Mouse (Mus musculus) spleen, postnatal 4 days (tissue): ENCODE measurements around the gene Dusp14.

Experiments
- DNase-seq, 2 experiments: peaks; one replicate each; pipeline ENCODE4 v3.0.0; 2022; ENCODE audit warnings: low spot score in 2 of 2

Gene Dusp14

DNA sequence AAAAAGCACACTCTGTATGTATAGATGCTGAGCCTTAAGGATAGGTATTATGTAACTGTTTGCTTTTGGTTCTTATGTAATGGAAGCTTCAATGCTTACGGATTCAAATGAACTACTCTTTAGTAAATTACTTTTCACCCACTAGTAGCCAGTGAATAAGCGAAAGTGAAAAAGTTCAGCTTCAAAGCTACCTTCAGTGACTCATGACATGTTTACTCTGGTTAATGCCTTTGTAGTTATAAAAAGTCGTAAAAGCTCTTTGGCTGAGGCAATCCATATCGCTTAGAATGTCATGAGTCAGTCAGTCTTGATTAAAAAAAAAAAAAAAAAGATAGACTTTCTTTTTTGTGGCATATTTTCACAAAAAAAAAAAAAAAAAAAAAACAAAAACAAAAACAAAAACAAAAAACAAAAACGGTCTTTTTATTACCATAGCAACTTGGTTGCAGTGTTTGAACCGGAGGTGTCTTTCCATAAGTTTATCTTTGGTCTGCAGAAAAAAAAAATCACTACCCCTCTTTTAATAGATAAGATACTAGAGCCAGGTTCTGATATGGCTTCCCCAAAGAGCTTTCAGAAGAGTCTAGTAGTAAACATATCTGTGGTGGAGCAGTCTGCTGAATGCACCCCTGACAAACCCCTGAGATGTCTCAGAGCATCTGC lies 52.8 kb downstream of the Dusp14 start:
- no peak for DNase-seq

- DNase-seq: no peak
Observed at GRCm38 (mm10) chr11:84013105-84013504, 56.0 kb downstream of the Dusp14 start.

DNA sequence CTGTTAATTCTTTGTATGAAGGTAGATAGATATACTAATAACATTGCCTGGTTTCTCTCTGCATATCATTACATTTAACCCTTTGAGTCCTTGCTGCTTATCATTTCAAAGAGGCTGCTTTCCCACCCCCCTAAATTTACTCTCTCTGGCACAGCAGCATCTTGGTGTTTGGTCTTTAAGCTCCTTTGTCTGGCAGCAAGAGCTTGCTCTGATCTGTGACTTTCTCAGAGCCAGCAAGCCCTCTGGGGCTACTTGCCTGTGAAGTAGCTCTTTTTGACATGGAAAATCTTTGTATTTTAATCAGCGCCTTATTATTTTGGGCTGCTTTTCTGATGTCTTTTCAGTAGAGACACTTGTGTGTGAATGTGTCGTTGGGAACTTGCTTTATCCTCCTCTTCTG lies 57.5 kb downstream of the Dusp14 start:
- no peak for DNase-seq

GRCm38 (mm10) chr11:84011050-84011449 lies 58.0 kb downstream of the Dusp14 start:
- DNase-seq: no peak

DNA sequence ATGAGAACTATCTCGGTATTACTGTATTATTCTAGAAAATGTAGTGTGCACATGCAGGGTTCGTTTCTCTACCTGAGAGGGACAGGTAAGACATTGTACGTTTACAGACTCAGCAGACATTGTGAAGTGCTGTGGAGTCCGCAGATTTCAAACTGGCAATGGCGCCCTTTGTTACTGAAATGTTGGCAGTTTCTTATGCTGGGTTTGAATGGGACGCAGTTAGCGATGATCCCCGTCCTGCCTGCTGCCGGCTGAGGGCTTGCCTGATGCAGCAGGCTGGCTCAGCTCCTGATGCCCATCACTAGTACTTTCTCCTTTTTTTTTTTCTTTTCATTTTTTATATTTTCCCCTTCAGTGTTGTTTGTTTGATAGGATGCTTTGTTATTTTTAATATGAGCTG lies 58.6 kb downstream of the Dusp14 start:
- DNase-seq: no peak

DNA sequence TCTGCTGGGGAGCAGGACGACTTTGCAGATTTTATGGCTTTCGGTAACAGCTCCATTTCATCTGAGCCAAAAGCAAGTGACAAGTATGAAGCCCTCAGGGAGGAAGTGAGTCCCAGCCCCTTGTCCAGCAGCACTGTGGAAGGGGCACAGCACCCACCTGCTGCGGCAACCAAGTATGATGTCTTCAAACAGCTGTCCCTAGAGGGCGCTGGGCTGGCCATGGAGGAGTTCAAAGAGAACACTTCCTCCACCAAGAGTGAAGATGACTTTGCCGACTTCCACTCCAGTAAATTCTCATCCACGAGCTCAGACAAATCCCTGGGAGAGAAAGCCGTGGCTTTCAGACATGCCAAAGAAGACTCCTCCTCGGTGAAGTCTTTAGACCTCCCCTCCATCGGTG lies 60.1 kb downstream of the Dusp14 start:
- no peak for DNase-seq

- no peak for DNase-seq
Observed at GRCm38 (mm10) chr11:84003986-84004385, 65.1 kb downstream of the Dusp14 start.

DNA sequence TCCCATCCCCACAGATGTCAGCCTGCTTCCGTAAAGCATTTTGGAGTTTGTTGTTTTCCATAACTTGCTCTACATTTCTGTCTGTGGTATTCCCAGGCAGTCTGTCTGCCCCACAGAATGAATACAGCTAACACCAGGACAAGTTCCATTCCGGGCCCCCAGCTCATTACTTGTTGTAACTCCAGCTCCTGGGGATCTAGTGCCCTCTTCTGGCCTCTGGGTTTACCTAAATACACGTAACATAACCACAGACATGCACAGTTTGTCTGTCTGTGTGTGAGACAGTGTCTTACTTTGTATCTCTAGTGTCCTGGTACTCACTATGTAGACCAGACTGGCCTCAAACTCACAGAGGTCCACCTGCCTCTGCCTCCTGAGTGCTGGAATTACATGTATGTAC lies 67.8 kb downstream of the Dusp14 start:
- no peak for DNase-seq

- DNase-seq: no peak
Observed at GRCm38 (mm10) chr11:83999411-83999915, 69.6 kb downstream of the Dusp14 start.

DNA sequence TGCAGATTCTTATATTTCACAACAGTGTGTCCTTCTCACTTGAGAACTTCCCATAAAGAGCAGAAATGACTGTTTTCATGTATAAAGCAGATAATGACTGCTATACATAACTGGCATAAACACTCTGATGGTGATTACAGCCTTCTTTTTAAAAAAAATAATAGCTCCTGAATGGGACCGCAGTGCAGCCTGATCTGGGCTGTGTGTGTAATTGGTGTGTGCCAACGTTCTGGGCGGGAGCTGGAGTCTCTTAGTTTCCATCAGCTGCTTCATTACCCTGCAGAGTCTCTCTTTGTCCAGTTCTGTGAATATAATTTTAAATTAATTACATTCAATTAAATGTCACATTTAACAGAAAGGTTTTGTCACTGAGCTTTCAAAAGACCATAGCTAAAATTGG lies 70.1 kb downstream of the Dusp14 start:
- DNase-seq: no peak
